Mouse (Mus musculus) limb, embryonic 14.5 days (tissue): ENCODE results near the gene Pik3r5. TPM values are rescaled to one million over a fixed set of nuclear protein-coding genes. Genes with fewer than 3 reads are reported as not detected.

Experiments used
- ATAC-seq: fragments of 200-750 bp; cut with Nextera tagmentation; 2 replicates; pipeline ENCODE4 v1.8.0; 2017; ENCODE audit warnings: low read depth, moderate number of reproducible peaks, moderate TSS enrichment; ENCODE audit not compliant: low FRiP score
- DNase-seq: peaks from one replicate; pipeline ENCODE4 v3.0.0-alpha.2; 2015; ENCODE audit warnings: low spot score
- H3K27ac ChIP-seq: fragments of 300-500 bp; sonication (generic); replicated peaks from 2 replicates; pipeline ENCODE4 v1.5.1; 2014; ENCODE audit warnings: low read depth, mild to moderate bottlenecking, low read length, moderate library complexity, mixed read lengths
- H3K27me3 ChIP-seq: fragments of 300-500 bp; sonication (generic); 2 replicates; pipeline ENCODE4 v1.6.1; 2014; ENCODE audit warnings: low read length, mixed read lengths; ENCODE audit not compliant: control insufficient read depth, insufficient read depth
- H3K36me3 ChIP-seq: fragments of 300-500 bp; sonication (generic); 2 replicates; pipeline ENCODE4 v1.6.1; 2014; ENCODE audit warnings: mild to moderate bottlenecking, low read length, moderate library complexity, mixed read lengths; ENCODE audit not compliant: control insufficient read depth, insufficient read depth
- H3K4me1 ChIP-seq: fragments of 300-500 bp; sonication (generic); 2 replicates; pipeline ENCODE4 v1.6.1; 2014; ENCODE audit warnings: antibody characterized with exemption, low read length, mixed read lengths; ENCODE audit not compliant: control insufficient read depth, insufficient read depth
- H3K4me2 ChIP-seq: fragments of 300-500 bp; sonication (generic); replicated peaks from 2 replicates; pipeline ENCODE4 v1.6.1; 2014; ENCODE audit warnings: low read depth, mild to moderate bottlenecking, low read length, moderate library complexity; ENCODE audit not compliant: severe bottlenecking
- H3K4me3 ChIP-seq: fragments of 300-500 bp; sonication (generic); replicated peaks from 2 replicates; pipeline ENCODE4 v1.5.1; 2014; ENCODE audit warnings: low read length
- H3K9ac ChIP-seq: fragments of 300-500 bp; sonication (generic); 2 replicates; pipeline ENCODE4 v1.6.1; 2014; ENCODE audit warnings: mild to moderate bottlenecking, low read depth, low read length, moderate library complexity; ENCODE audit not compliant: severe bottlenecking
- H3K9me3 ChIP-seq: fragments of 300-500 bp; sonication (generic); 2 replicates; pipeline ENCODE4 v1.6.1; 2016; ENCODE audit warnings: low read length; ENCODE audit not compliant: control insufficient read depth
- POLR2A ChIP-seq: fragments of 200-500 bp; IDR thresholded peaks from 2 replicates; pipeline ENCODE4 v1.8.0; 2012; ENCODE audit warnings: inconsistent platforms, mild to moderate bottlenecking, moderate library complexity, borderline replicate concordance; ENCODE audit not compliant: insufficient read depth, insufficient read length; ENCODE audit errors: extremely low read depth
- WGBS: fragments of 180-500 bp; shearing (Covaris S2); extraction: QIAGEN DNeasy Blood & Tissue Kit; methylation state at CpG from one replicate; pipeline ENCODE4 v1.1.7; 2014; 5-methylcytosine and 5-hydroxymethylcytosine counted together
- polyA plus RNA-seq, 2 experiments: library from polyadenylated mRNA; depleted of rRNA in 1 of 2; stranded (reverse) in 1 of 2; unstranded in 1 of 2; fragments of >200 nt; fragmentation: Nextera tagmentation in 1 of 2; extraction: Ambion mirVana in 1 of 2; gene quantifications; 2 replicates each; pipeline versions ENCODE4 v1.2.1 to v1.2.3; 2012 to 2014

The Pik3r5 gene
- polyA plus RNA-seq, 2 experiments: 0.52 to 1.2 TPM

DNA sequence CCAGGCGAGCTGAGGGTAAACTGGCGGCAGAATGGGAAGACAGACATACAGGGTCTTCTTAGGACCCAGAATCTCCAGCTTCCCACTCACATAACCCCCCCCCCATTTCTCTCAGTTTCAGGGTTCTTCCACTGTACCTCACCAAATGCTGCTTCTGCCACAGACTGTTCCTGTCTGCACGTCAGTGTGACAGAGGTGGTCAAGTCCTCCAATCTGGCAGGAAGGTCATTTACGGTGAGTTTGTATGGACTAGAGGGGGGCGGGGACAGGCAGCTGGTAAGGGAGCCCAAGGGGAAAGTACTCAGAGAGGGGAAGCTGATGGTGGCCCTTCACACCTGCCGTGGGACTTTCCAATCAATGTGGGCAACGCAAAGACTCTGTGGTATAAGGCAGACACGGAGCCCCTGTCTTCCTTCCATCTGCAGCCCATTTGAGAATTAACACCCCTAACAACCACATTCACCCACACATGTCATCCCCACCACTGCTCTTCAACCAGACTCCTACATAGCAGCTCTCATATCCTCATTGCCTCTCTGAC lies 113.8 kb downstream of the Pik3r5 start:
- no peak for TF ChIP-seq POLR2A
- H3K4me3 ChIP-seq: no peak overlapping the region
- no peak for ATAC-seq
- DNase-seq: no peak
- no peaks in the 10 kb centered on the region for H3K4me1 ChIP-seq
- H3K36me3 ChIP-seq: no peaks in the 10 kb centered on the region
- H3K9ac ChIP-seq: no peak overlapping the region
- H3K27me3 ChIP-seq: no peaks in the 10 kb centered on the region
- no peak overlapping the region for H3K27ac ChIP-seq
- H3K9me3 ChIP-seq: no peaks in the 10 kb centered on the region
- WGBS: 68% methylated on average over 8 of the region's 8 CpGs
- no peak overlapping the region for H3K4me2 ChIP-seq

Other genes starting within 250 kb of the Pik3r5 start
- 18.5 and 22.0 TPM in 2 replicates for gene Ntn1, start 31.3 kb upstream of the Pik3r5 start, polyA plus RNA-seq (2012; rRNA removed)
- gene Ntn1, start 31.3 kb upstream of the Pik3r5 start, polyA plus RNA-seq (2014; fragmentation: Nextera tagmentation; extraction: Ambion mirVana): 3.5 and 4.7 TPM in 2 replicates
- 2.9 and 3.5 TPM in 2 replicates for gene Pik3r6, start 70.9 kb downstream of the Pik3r5 start, polyA plus RNA-seq (2012; rRNA removed)
- 1.8 and 2.2 TPM in 2 replicates for gene Pik3r6, start 70.9 kb downstream of the Pik3r5 start, polyA plus RNA-seq (2014; fragmentation: Nextera tagmentation; extraction: Ambion mirVana)
- gene Mfsd6l, start 124.1 kb downstream of the Pik3r5 start, polyA plus RNA-seq (2012; rRNA removed): 0.31 and 0.33 TPM in 2 replicates
- 0.18 and 0.26 TPM in 2 replicates for gene Mfsd6l, start 124.1 kb downstream of the Pik3r5 start, polyA plus RNA-seq (2014; fragmentation: Nextera tagmentation; extraction: Ambion mirVana)
- 0.13 and 0.39 TPM in 2 replicates for gene Ccdc42, start 154.9 kb downstream of the Pik3r5 start, polyA plus RNA-seq (2012; rRNA removed)
- 0.50 and 1.1 TPM in 2 replicates for gene Ccdc42, start 154.9 kb downstream of the Pik3r5 start, polyA plus RNA-seq (2014; fragmentation: Nextera tagmentation; extraction: Ambion mirVana)